Mouse (Mus musculus) stomach, embryonic 14.5 days (tissue): ENCODE measurements around the gene Insrr. TPM values are rescaled to one million over a fixed set of nuclear protein-coding genes. Genes with fewer than 3 reads are reported as not detected.
A peak's percentile ranks its signal among the peaks of the same experiment; 100 is the strongest.
"Not testable (repeated sequence)": the region's sequence is repeated elsewhere in the genome, so short reads cannot be mapped to it uniquely, and the experiment has no call there.

Experiments used
- ATAC-seq: fragments of 200-750 bp; cut with Nextera tagmentation; 2 replicates; pipeline ENCODE4 v1.8.0; 2017; ENCODE audit warnings: low read depth, moderate TSS enrichment; ENCODE audit not compliant: insufficient number of reproducible peaks, insufficient read depth, low FRiP score
- H3K27ac ChIP-seq: fragments of 300-500 bp; sonication (generic); 2 replicates; pipeline ENCODE4 v1.5.1; 2014; ENCODE audit warnings: mild to moderate bottlenecking, low read length, moderate library complexity, mixed read lengths
- H3K27me3 ChIP-seq: fragments of 300-500 bp; sonication (generic); 2 replicates; pipeline ENCODE4 v1.6.1; 2014; ENCODE audit warnings: low read length, control low read depth, mixed read lengths; ENCODE audit not compliant: control insufficient read depth, insufficient read depth
- H3K36me3 ChIP-seq: fragments of 300-500 bp; sonication (generic); 2 replicates; pipeline ENCODE4 v1.6.1; 2014; ENCODE audit warnings: mild to moderate bottlenecking, control low read depth, low read length, moderate library complexity, mixed read lengths; ENCODE audit not compliant: control insufficient read depth, insufficient read depth
- H3K4me1 ChIP-seq: fragments of 300-500 bp; sonication (generic); 2 replicates; pipeline ENCODE4 v1.6.1; 2014; ENCODE audit warnings: low read length, control low read depth, mixed read lengths; ENCODE audit not compliant: control insufficient read depth, insufficient read depth
- H3K4me2 ChIP-seq: fragments of 300-500 bp; sonication (generic); replicated peaks from 2 replicates; pipeline ENCODE4 v1.6.1; 2014; ENCODE audit warnings: low read depth, low read length, control low read depth
- H3K4me3 ChIP-seq: fragments of 300-500 bp; sonication (generic); 2 replicates; pipeline ENCODE4 v1.5.1; 2014; ENCODE audit warnings: low read depth, low read length, control low read depth
- H3K9ac ChIP-seq: fragments of 300-500 bp; sonication (generic); replicated peaks from 2 replicates; pipeline ENCODE4 v1.6.1; 2014; ENCODE audit warnings: low read depth, mild to moderate bottlenecking, control low read depth, low read length, moderate library complexity, mixed read lengths
- H3K9me3 ChIP-seq: fragments of 300-500 bp; sonication (generic); 2 replicates; pipeline ENCODE4 v1.6.1; 2016; ENCODE audit warnings: low read depth, low read length, control low read depth; ENCODE audit not compliant: control insufficient read depth
- WGBS: fragments of 180-500 bp; shearing (Covaris S2); extraction: QIAGEN DNeasy Blood & Tissue Kit; methylation state at CpG from one replicate; pipeline ENCODE4 v1.1.7; 2014; 5-methylcytosine and 5-hydroxymethylcytosine counted together
- polyA plus RNA-seq: library from polyadenylated mRNA; unstranded; fragments of >200 nt; fragmentation: Nextera tagmentation; extraction: Ambion mirVana; gene quantifications from 2 replicates; pipeline ENCODE4 v1.2.1, GENCODE M21; 2014

The Insrr gene
- polyA plus RNA-seq, 1 experiment from 2014 or later = 0.20 TPM

- Histone ChIP-seq H3K36me3 (no peaks in the 10 kb centered on the region), H3K4me3 (no peak overlapping the region), H3K4me1 (no peaks in the 10 kb centered on the region), H3K9ac (no peak overlapping the region), H3K9me3 (no peaks in the 10 kb centered on the region), H3K27ac (no peak overlapping the region), H3K4me2 (no peak overlapping the region), H3K27me3 (no peaks in the 10 kb centered on the region)
- ATAC-seq = no peak
- WGBS = 71% methylated on average over 5 of the region's 5 CpGs
Measured at GRCm38 (mm10) chr3:87847680-87848079, 50.9 kb downstream of the Insrr start.

GRCm38 (mm10) chr3:87849117-87849516 is 52.4 kb downstream of the Insrr start:
- no peak for ATAC-seq
- Histone ChIP-seq H3K9me3 (no peaks in the 10 kb centered on the region), H3K4me2 (no peak overlapping the region), H3K9ac (no peak overlapping the region), H3K27ac (no peak overlapping the region), H3K36me3 (no peaks in the 10 kb centered on the region), H3K27me3 (no peaks in the 10 kb centered on the region), H3K4me3 (no peak overlapping the region), H3K4me1 (no peaks in the 10 kb centered on the region)
- 79% methylated on average over 14 of the region's 14 CpGs for WGBS

- Histone ChIP-seq H3K4me2 (no peak overlapping the region), H3K9ac (no peak overlapping the region), H3K36me3 (peaks cover 27% of the 10 kb centered on the region), H3K27me3 (no peaks in the 10 kb centered on the region), H3K4me3 (no peak overlapping the region), H3K9me3 (no peaks in the 10 kb centered on the region), H3K4me1 (no peaks in the 10 kb centered on the region), H3K27ac (no peak overlapping the region)
- no peak for ATAC-seq
- WGBS = 34% methylated on average over 7 of the region's 7 CpGs
Measured at GRCm38 (mm10) chr3:87854795-87855568, 58.2 kb downstream of the Insrr start.

- Histone ChIP-seq H3K27me3 (no peaks in the 10 kb centered on the region), H3K27ac (no peak overlapping the region), H3K4me1 (no peaks in the 10 kb centered on the region), H3K4me2 (no peak overlapping the region), H3K36me3 (peaks cover 30% of the 10 kb centered on the region), H3K4me3 (no peak overlapping the region), H3K9ac (no peak overlapping the region), H3K9me3 (no peaks in the 10 kb centered on the region)
- 89% methylated on average over 8 of the region's 8 CpGs for WGBS
- ATAC-seq = no peak
Measured at GRCm38 (mm10) chr3:87855936-87856335, 59.2 kb downstream of the Insrr start.

GRCm38 (mm10) chr3:87857666-87858065 is 60.9 kb downstream of the Insrr start:
- no peak for ATAC-seq
- WGBS = 94% methylated on average over 8 of the region's 8 CpGs
- no peaks in the 10 kb centered on the region for H3K9me3 ChIP-seq
- no peak overlapping the region for H3K9ac ChIP-seq
- H3K27me3 ChIP-seq = no peaks in the 10 kb centered on the region
- no peak overlapping the region for H3K27ac ChIP-seq
- no peak overlapping the region for H3K4me2 ChIP-seq
- H3K36me3 ChIP-seq = peaks cover 45% of the 10 kb centered on the region
- H3K4me3 ChIP-seq = no peak overlapping the region
- no peaks in the 10 kb centered on the region for H3K4me1 ChIP-seq

- WGBS = 25% methylated on average over 3 of the region's 3 CpGs
- no peaks in the 10 kb centered on the region for H3K27me3 ChIP-seq
- H3K27ac ChIP-seq = no peak overlapping the region
- peaks cover 59% of the 10 kb centered on the region for H3K36me3 ChIP-seq
- no peak overlapping the region for H3K4me3 ChIP-seq
- H3K4me2 ChIP-seq = no peak overlapping the region
- ATAC-seq = peak; percentile 56; the same call in 1 of the 2 replicates
- H3K4me1 ChIP-seq = no peaks in the 10 kb centered on the region
- no peak overlapping the region for H3K9ac ChIP-seq
- H3K9me3 ChIP-seq = no peaks in the 10 kb centered on the region
Measured at GRCm38 (mm10) chr3:87859813-87860212, 63.1 kb downstream of the Insrr start.

GRCm38 (mm10) chr3:87864111-87864510 is 67.4 kb downstream of the Insrr start:
- not testable (repeated sequence) for ATAC-seq, H3K4me2 ChIP-seq, H3K27me3 ChIP-seq, H3K9me3 ChIP-seq, H3K27ac ChIP-seq, H3K4me1 ChIP-seq, H3K9ac ChIP-seq, H3K4me3 ChIP-seq
- H3K36me3 ChIP-seq = peaks cover 75% of the 10 kb centered on the region
- 91% methylated on average over 4 of the region's 4 CpGs for WGBS
